Mouse (Mus musculus): Measurements from ENCODE around the gene Trim32.

DNA sequence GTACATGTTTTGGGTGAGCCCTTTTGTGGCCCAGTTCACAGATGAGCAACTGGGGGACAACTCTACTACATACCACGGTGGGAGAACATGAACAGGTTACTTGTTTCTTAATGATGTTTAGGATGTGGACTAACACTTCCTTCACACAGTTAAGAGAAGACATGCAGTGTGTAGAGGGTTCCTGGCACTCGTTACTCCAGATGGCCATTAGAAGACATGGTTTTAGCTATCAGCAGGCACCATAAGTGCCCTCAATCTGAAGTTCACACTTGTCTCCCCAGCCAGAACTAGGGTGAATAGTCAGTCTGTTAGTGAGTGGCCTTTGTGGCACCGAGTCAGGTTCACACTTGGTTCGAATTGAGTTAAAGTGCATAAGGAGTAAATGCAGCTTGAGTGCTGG lies 3.3 kb downstream of the Trim32 start:
- TF ChIP-seq CTCF (IDR thresholded peaks at IDR 0.05), result no peak
- no peak for TF ChIP-seq EP300 (IDR thresholded peaks at IDR 0.05)
